Mouse (Mus musculus) hindbrain, embryonic 16.5 days (tissue): Measurements from ENCODE around the gene Bmper. TPM values are rescaled to one million over a fixed set of nuclear protein-coding genes. Genes with fewer than 3 reads are reported as not detected.

Experiments used
- ATAC-seq: fragments of 200-750 bp; cut with Nextera tagmentation; 2 replicates; pipeline ENCODE4 v1.8.0; 2017; ENCODE audit warnings: moderate TSS enrichment, moderate library complexity
- H3K27ac ChIP-seq: fragments of 300-500 bp; sonication (generic); 2 replicates; pipeline ENCODE4 v1.5.1; 2014; ENCODE audit warnings: low read depth, mild to moderate bottlenecking, control low read depth, low read length, moderate library complexity
- H3K27me3 ChIP-seq: fragments of 300-500 bp; sonication (generic); replicated peaks from 2 replicates; pipeline ENCODE4 v1.6.1; 2014; ENCODE audit warnings: low read length; ENCODE audit not compliant: control insufficient read depth, insufficient read depth
- H3K36me3 ChIP-seq: fragments of 300-500 bp; sonication (generic); 2 replicates; pipeline ENCODE4 v1.6.1; 2014; ENCODE audit warnings: mild to moderate bottlenecking, low read length, moderate library complexity, mixed read lengths; ENCODE audit not compliant: control insufficient read depth, insufficient read depth
- H3K4me1 ChIP-seq: fragments of 300-500 bp; sonication (generic); 2 replicates; pipeline ENCODE4 v1.6.1; 2014; ENCODE audit warnings: low read depth, low read length; ENCODE audit not compliant: control insufficient read depth, insufficient read depth
- H3K4me2 ChIP-seq: fragments of 300-500 bp; sonication (generic); 2 replicates; pipeline ENCODE4 v1.6.1; 2014; ENCODE audit warnings: mild to moderate bottlenecking, low read length, control low read depth, moderate library complexity
- H3K4me3 ChIP-seq: fragments of 300-500 bp; sonication (generic); 2 replicates; pipeline ENCODE4 v1.5.1; 2014; ENCODE audit warnings: mild to moderate bottlenecking, low read length, control low read depth, moderate library complexity
- H3K9ac ChIP-seq: fragments of 300-500 bp; sonication (generic); 2 replicates; pipeline ENCODE4 v1.6.1; 2014; ENCODE audit warnings: low read depth, mild to moderate bottlenecking, control low read depth, low read length, moderate library complexity
- H3K9me3 ChIP-seq: fragments of 300-500 bp; sonication (generic); 2 replicates; pipeline ENCODE4 v1.6.1; 2014; ENCODE audit warnings: mild to moderate bottlenecking, low read length, moderate library complexity; ENCODE audit not compliant: control insufficient read depth
- WGBS: fragments of 180-500 bp; shearing (Covaris S2); extraction: QIAGEN DNeasy Blood & Tissue Kit; methylation state at CpG from one replicate; pipeline ENCODE4 v1.1.7; 2014; 5-methylcytosine and 5-hydroxymethylcytosine counted together
- polyA plus RNA-seq: library from polyadenylated mRNA; unstranded; fragments of >200 nt; fragmentation: Nextera tagmentation; extraction: Ambion mirVana; gene quantifications from 2 replicates; pipeline ENCODE4 v1.2.1, GENCODE M21; 2015

The Bmper gene
- polyA plus RNA-seq, 1 experiment from 2014 or later, result 8.7 TPM

- Histone ChIP-seq H3K9me3 (no peaks in the 10 kb centered on the region), H3K27me3 (no peaks in the 10 kb centered on the region), H3K4me1 (peaks cover 3% of the 10 kb centered on the region), H3K27ac (no peak overlapping the region), H3K4me3 (no peak overlapping the region), H3K9ac (no peak overlapping the region), H3K4me2 (no peak overlapping the region), H3K36me3 (no peaks in the 10 kb centered on the region)
- ATAC-seq, result peak; percentile 82; the same call in 1 of the 2 replicates
- 13% methylated on average over 5 of the region's 5 CpGs for WGBS
Measured at GRCm38 (mm10) chr9:23250026-23250425, 27.1 kb downstream of the Bmper start.

DNA sequence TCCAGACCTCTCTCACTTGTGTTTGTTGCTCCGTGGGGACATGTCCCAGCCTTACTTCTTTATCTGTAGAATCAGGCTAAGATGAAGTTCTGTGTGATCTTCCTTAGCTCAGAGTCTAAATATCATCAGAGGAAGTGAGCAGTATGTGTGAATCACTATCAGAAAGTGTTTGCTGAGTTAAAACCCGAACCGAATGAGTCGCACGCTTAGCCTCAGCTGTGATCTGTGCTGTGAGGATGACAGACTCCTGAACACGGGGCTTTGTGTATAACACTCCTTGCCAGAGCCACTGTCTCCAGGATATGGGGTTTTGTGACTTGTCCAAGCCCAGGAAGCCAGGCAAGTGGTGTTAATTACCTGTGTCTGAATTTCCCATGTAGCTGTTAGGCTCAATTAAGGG is 28.1 kb downstream of the Bmper start:
- no peak overlapping the region for H3K9ac ChIP-seq
- no peaks in the 10 kb centered on the region for H3K36me3 ChIP-seq
- H3K4me2 ChIP-seq, result no peak overlapping the region
- no peak overlapping the region for H3K4me3 ChIP-seq
- peaks cover 3% of the 10 kb centered on the region for H3K4me1 ChIP-seq
- no peak overlapping the region for H3K27ac ChIP-seq
- ATAC-seq, result no peak
- H3K27me3 ChIP-seq, result no peaks in the 10 kb centered on the region
- no peaks in the 10 kb centered on the region for H3K9me3 ChIP-seq
- 84% methylated on average over 6 of the region's 6 CpGs for WGBS

- Histone ChIP-seq H3K4me3 (no peak overlapping the region), H3K4me2 (no peak overlapping the region), H3K9ac (no peak overlapping the region), H3K27ac (no peak overlapping the region), H3K27me3 (no peaks in the 10 kb centered on the region), H3K36me3 (no peaks in the 10 kb centered on the region), H3K9me3 (no peaks in the 10 kb centered on the region), H3K4me1 (peaks cover 3% of the 10 kb centered on the region)
- ATAC-seq, result no peak
- 70% methylated on average over 6 of the region's 6 CpGs for WGBS
Measured at GRCm38 (mm10) chr9:23253624-23254023, 30.7 kb downstream of the Bmper start.

DNA sequence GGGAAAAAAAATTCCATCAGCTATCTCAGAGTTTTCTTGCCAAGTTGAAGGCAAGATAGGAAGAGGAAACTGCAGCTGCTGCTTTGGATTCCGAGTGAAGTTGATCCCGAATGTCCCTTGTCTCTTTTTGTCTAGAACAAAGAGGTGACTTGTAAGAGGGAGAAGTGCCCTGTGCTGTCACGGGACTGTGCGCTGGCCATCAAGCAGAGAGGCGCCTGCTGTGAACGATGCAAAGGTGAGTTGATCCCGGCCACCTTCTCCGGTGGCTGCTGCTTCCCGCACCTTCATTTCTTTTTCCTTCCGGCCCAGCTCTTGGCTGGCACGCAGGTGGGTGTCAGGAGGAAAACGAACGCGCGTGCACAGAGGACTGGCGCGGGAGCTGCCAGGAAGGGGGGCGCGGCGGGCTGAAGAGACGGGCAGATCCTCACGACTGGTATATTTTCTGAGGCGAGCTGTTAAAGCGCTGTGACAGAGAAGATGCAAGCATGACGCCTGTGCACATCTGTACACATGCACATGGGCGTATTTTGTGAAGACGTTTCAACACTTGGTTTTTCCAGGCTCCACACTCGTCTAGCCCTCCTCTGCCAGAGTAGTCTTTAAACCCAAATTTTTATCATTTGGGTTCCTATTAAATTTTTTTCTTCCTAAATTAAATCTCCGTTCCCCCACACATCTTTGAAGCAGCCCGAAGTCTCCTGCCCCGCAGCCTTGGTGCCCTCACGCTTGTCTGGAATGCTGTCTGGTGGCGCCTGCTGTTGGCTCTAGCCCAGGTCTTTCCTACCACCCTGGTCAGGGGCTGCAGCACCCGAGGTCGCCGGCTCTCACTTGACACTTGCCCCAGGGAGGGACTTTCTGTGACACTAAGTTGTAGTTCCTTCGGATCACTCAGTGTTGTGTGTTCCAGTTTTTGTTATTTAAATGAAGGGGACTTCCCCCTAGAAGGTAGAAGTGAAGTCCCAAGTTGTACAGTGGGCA is 31.6 kb downstream of the Bmper start:
- peak overlapping the region; percentile 46 for H3K9ac ChIP-seq
- peaks cover 3% of the 10 kb centered on the region for H3K9me3 ChIP-seq
- H3K27me3 ChIP-seq, result no peaks in the 10 kb centered on the region
- 22% methylated on average over 37 of the region's 37 CpGs for WGBS
- peaks cover 3% of the 10 kb centered on the region for H3K4me1 ChIP-seq
- no peak overlapping the region for H3K27ac ChIP-seq
- H3K4me3 ChIP-seq, result peak overlapping the region; percentile 30
- H3K4me2 ChIP-seq, result peak overlapping the region; percentile 57
- peak; percentile 74 for ATAC-seq
- H3K36me3 ChIP-seq, result no peaks in the 10 kb centered on the region

- no peak for ATAC-seq
Measured at GRCm38 (mm10) chr9:23255841-23256240, 33.0 kb downstream of the Bmper start.

GRCm38 (mm10) chr9:23256576-23256975 is 33.7 kb downstream of the Bmper start:
- Histone ChIP-seq H3K27me3 (no peaks in the 10 kb centered on the region), H3K9ac (no peak overlapping the region), H3K27ac (no peak overlapping the region), H3K36me3 (no peaks in the 10 kb centered on the region), H3K4me2 (no peak overlapping the region), H3K9me3 (peaks cover 3% of the 10 kb centered on the region), H3K4me3 (no peak overlapping the region), H3K4me1 (peaks cover 3% of the 10 kb centered on the region)
- no peak for ATAC-seq
- 93% methylated on average over 2 of the region's 2 CpGs for WGBS

More at GRCm38 (mm10) chr9:23255841-23256240, 33.0 kb downstream of the Bmper start:
- Histone ChIP-seq H3K9ac (no peak overlapping the region), H3K9me3 (peaks cover 3% of the 10 kb centered on the region), H3K36me3 (no peaks in the 10 kb centered on the region), H3K27ac (no peak overlapping the region), H3K4me3 (no peak overlapping the region), H3K4me2 (no peak overlapping the region), H3K27me3 (no peaks in the 10 kb centered on the region), H3K4me1 (peaks cover 3% of the 10 kb centered on the region)
- 74% methylated on average over 2 of the region's 2 CpGs for WGBS

DNA sequence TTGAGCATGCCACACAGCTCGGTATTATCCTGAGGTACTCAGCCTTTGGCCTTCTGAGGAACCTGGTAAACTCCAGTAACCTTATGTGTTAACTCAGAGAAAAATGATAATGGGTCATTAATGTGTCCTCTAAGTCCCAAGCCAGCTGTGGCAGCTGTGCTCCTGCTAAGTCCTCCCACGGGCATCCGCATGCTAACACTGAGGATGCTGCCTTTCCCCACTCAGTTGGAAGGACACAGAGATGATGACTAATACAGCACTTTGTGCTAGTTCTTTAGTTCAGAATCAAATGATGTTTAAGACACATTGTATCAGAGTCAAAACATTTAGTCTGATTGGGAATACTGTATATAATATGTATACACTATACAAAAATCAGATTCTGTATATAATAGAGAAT is 39.0 kb downstream of the Bmper start:
- Histone ChIP-seq H3K9ac (no peak overlapping the region), H3K4me1 (no peaks in the 10 kb centered on the region), H3K9me3 (peaks cover 3% of the 10 kb centered on the region), H3K36me3 (no peaks in the 10 kb centered on the region), H3K27ac (no peak overlapping the region), H3K27me3 (no peaks in the 10 kb centered on the region), H3K4me3 (no peak overlapping the region), H3K4me2 (no peak overlapping the region)
- ATAC-seq, result no peak
- WGBS, result 81% methylated on average over 3 of the region's 3 CpGs

GRCm38 (mm10) chr9:23262851-23263250 is 40.0 kb downstream of the Bmper start:
- Histone ChIP-seq H3K9ac (no peak overlapping the region), H3K27me3 (no peaks in the 10 kb centered on the region), H3K4me3 (no peak overlapping the region), H3K4me2 (no peak overlapping the region), H3K9me3 (peaks cover 3% of the 10 kb centered on the region), H3K27ac (no peak overlapping the region), H3K4me1 (no peaks in the 10 kb centered on the region), H3K36me3 (no peaks in the 10 kb centered on the region)
- ATAC-seq, result no peak
- WGBS, result 76% methylated on average over 7 of the region's 7 CpGs

DNA sequence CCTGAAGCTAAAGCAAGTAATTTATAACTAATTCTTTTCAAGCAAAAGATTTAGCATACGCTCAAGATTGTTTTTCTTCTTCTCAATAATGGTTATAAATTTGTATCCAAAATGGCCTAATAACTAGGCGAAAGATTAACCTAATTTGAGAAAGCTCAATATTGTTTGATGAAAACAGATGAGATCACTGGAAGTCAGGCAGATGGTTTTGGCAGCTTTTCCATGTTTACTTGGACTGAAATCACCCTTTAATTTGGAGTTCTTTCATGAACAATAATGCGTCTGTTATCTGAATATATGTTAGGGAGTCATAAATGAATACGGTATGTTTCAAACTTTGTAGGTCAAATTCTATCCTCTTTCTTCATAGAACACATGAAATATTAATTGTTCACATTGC is 41.6 kb downstream of the Bmper start:
- Histone ChIP-seq H3K27me3 (no peaks in the 10 kb centered on the region), H3K4me2 (no peak overlapping the region), H3K4me1 (no peaks in the 10 kb centered on the region), H3K36me3 (no peaks in the 10 kb centered on the region), H3K27ac (no peak overlapping the region), H3K9ac (no peak overlapping the region), H3K4me3 (no peak overlapping the region), H3K9me3 (no peaks in the 10 kb centered on the region)
- WGBS, result 82% methylated on average over 4 of the region's 4 CpGs
- ATAC-seq, result no peak
